Mouse (Mus musculus) left cerebral cortex, adult 8-10 months (tissue): ENCODE data around the gene Cd19. TPM values are rescaled to one million over a fixed set of nuclear protein-coding genes. Genes with fewer than 3 reads are reported as not detected.
A peak's percentile ranks its signal among the peaks of the same experiment; 100 is the strongest.
"Not testable (repeated sequence)": the region's sequence is repeated elsewhere in the genome, so short reads cannot be mapped to it uniquely, and the experiment has no call there.

Source experiments
- DNase-seq, 2 experiments: peaks; one replicate each; pipeline ENCODE4 v3.0.0; 2022; ENCODE audit warnings: low spot score in 2 of 2
- total RNA-seq, 4 experiments: library from RNA; stranded (reverse); gene quantifications; 2 replicates each; pipeline ENCODE4 v1.2.4; 2022

Cd19 gene
- total RNA-seq, 4 experiments from 2014 or later = not detected

- no peak for DNase-seq
These were observed 21.1 kb upstream of the Cd19 start for GRCm38 (mm10) chr7:126435801-126436200.

GRCm38 (mm10) chr7:126434726-126435125 lies 20.0 kb upstream of the Cd19 start:
- no peak for DNase-seq

- DNase-seq = no peak
These were observed 15.5 kb upstream of the Cd19 start for GRCm38 (mm10) chr7:126430167-126430566.

GRCm38 (mm10) chr7:126429503-126429898 lies 14.8 kb upstream of the Cd19 start:
- peak in 1 of 2 experiments; percentile 4 for DNase-seq

GRCm38 (mm10) chr7:126428631-126429502 lies 14.2 kb upstream of the Cd19 start, which contains the start of gene Rabep2:
Gene Rabep2 (plus strand): TSS chr7:126428759.
- peak; percentile 88 to 98 for DNase-seq

GRCm38 (mm10) chr7:126428154-126428553 lies 13.5 kb upstream of the Cd19 start:
- no peak for DNase-seq

GRCm38 (mm10) chr7:126427323-126427860 lies 12.7 kb upstream of the Cd19 start:
- DNase-seq = no peak

- no peak for DNase-seq
These were observed 9.5 kb upstream of the Cd19 start for GRCm38 (mm10) chr7:126424161-126424560.

GRCm38 (mm10) chr7:126421756-126422155 lies 7.1 kb upstream of the Cd19 start:
- no peak for DNase-seq

- DNase-seq = no peak
These were observed 3.8 kb upstream of the Cd19 start for GRCm38 (mm10) chr7:126418496-126418895.

- DNase-seq = no peak
These were observed 2.9 kb upstream of the Cd19 start for GRCm38 (mm10) chr7:126417606-126418005.

- DNase-seq = no peak
These were observed 2.4 kb upstream of the Cd19 start for GRCm38 (mm10) chr7:126417045-126417444.

- DNase-seq = no peak
These were observed 1.9 kb upstream of the Cd19 start for GRCm38 (mm10) chr7:126416615-126417014.

GRCm38 (mm10) chr7:126411061-126411460 lies 3.6 kb downstream of the Cd19 start:
- DNase-seq = no peak

GRCm38 (mm10) chr7:126408686-126409085 lies 6.0 kb downstream of the Cd19 start:
- no peak for DNase-seq

- DNase-seq = not testable (repeated sequence)
These were observed 12.2 kb downstream of the Cd19 start for GRCm38 (mm10) chr7:126402518-126402917.

GRCm38 (mm10) chr7:126399548-126399947 lies 15.1 kb downstream of the Cd19 start:
- DNase-seq = peak; percentile 19 to 48

- DNase-seq = no peak
These were observed 16.9 kb downstream of the Cd19 start for GRCm38 (mm10) chr7:126397822-126398221.

GRCm38 (mm10) chr7:126397221-126397620 lies 17.5 kb downstream of the Cd19 start:
- DNase-seq = no peak

- DNase-seq = peak; percentile 96 to 99
These were observed 18.2 kb downstream of the Cd19 start, which contains the start of gene Nfatc2ip for GRCm38 (mm10) chr7:126396298-126397119. Gene Nfatc2ip (minus strand): TSS chr7:126396737.

- not testable (repeated sequence) for DNase-seq
These were observed 22.4 kb downstream of the Cd19 start for GRCm38 (mm10) chr7:126392086-126392884.
